Mouse (Mus musculus): ENCODE measurements around the gene Asf1b. TPM values are rescaled to one million over a fixed set of nuclear protein-coding genes. Genes with fewer than 3 reads are reported as not detected.

Asf1b gene
- total RNA-seq, 2 experiments from 2014 or later, result 1.7 to 2.8 TPM

DNA sequence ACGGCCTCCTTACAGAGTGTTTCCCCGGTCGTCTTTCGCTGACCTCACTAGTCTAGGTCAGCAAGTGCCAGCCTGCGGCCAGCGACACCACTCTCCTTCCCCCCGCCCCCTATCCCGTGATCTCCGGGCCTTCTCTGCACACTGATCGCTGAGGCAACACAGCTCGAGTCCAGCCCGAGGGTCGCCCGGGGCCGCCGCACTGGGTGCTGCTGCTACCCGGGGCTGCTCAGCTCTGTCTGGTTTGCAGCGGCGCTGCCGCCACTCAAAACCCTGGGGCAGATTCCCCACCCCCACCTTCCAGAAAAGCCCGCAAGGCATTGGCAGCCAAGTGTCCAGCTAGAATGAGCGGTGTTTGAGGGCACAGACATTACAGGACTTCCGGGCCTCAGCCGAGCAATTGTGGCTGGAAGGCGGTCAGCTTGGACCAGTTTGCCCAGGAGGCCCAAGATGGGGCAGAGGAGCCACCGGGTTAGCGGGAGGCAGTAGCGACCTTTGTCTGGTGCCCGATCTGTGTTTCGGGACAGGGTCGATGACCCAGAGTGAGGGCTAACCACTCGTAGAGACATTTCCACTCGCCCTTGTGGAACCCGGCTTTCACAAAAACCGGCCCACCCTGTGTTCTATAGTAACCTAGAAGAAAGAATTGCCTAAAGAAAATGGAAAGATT, 57.3 kb downstream of the Asf1b start:
- no peak for DNase-seq (ENCODE audit: low spot score in 2 of 2)

GRCm38 (mm10) chr8:84015833-84016232, 60.5 kb downstream of the Asf1b start:
- DNase-seq (ENCODE audit: low spot score in 2 of 2), result no peak

GRCm38 (mm10) chr8:84019738-84020137, 64.4 kb downstream of the Asf1b start:
- DNase-seq (ENCODE audit: low spot score in 2 of 2), result no peak

Small RNAs within 50 kb of the gene (microRNA-seq; reads per million reads assigned to microRNA genes)
- gene Gm44330 (ENCODE audit: borderline number of aligned reads in 2 of 2) (0 reads per million in 2 experiments), gene Gm44450 (ENCODE audit: borderline number of aligned reads in 2 of 2) (0 reads per million in 2 experiments), gene Mir1199 (ENCODE audit: borderline number of aligned reads in 2 of 2) (0.95 to 1.2 reads per million in 2 experiments), gene Mir8111 (ENCODE audit: borderline number of aligned reads in 2 of 2) (4.3 to 13.5 reads per million in 2 experiments)

Other genes with a start within 250 kb of the Asf1b start
- gene Ddx39, start 240.3 kb upstream of the Asf1b start, total RNA-seq (2021), result 10 to 100 TPM; 17.5 to 20.5 TPM
- 10 to 100 TPM; 23.4 to 35.3 TPM for gene Adgre5, start 214.2 kb upstream of the Asf1b start, total RNA-seq (2021)
- 10 to 100 TPM; 39.6 to 76.0 TPM for gene Adgrl1, start 55.4 kb upstream of the Asf1b start, total RNA-seq (2021)
- 1 to 10 TPM; 1.2 to 1.7 TPM for gene Gm10644, start 302 bp upstream of the Asf1b start, total RNA-seq (2021)
- gene Prkaca, start 17.5 kb downstream of the Asf1b start, total RNA-seq (2021), result 100 to 1,000 TPM; 279 to 302 TPM
- gene Samd1, start 42.2 kb downstream of the Asf1b start, total RNA-seq (2021), result 10 to 100 TPM; 28.2 to 30.3 TPM
- under 1 TPM; 0.54 to 0.96 TPM for gene 1700067K01Rik, start 46.0 kb downstream of the Asf1b start, total RNA-seq (2021)
- gene 2210011C24Rik, start 56.7 kb downstream of the Asf1b start, total RNA-seq (2021), result not detected
- gene Palm3, start 66.0 kb downstream of the Asf1b start, total RNA-seq (2021), result under 1 TPM; 0.33 to 0.38 TPM
- gene Il27ra, start 87.1 kb downstream of the Asf1b start, total RNA-seq (2021), result 1 to 10 TPM; 1.7 to 1.9 TPM
- not detected for gene Rln3, start 89.5 kb downstream of the Asf1b start, total RNA-seq (2021)
- gene Gm10643, start 109.6 kb downstream of the Asf1b start, total RNA-seq (2021), result 1 to 10 TPM; 2.5 to 2.6 TPM
- gene Rfx1, start 111.3 kb downstream of the Asf1b start, total RNA-seq (2021), result 10 to 100 TPM; 17.1 to 20.3 TPM
- gene Dcaf15, start 149.3 kb downstream of the Asf1b start, total RNA-seq (2021), result 10 to 100 TPM; 13.2 to 16.1 TPM
- under 1 TPM; 0.33 to 0.35 TPM for gene Podnl1, start 170.5 kb downstream of the Asf1b start, total RNA-seq (2021)
- gene Cc2d1a, start 192.4 kb downstream of the Asf1b start, total RNA-seq (2021), result 10 to 100 TPM; 26.5 to 30.5 TPM
- under 1 TPM in 1 of 2 experiments, not detected in 1; 0.38 TPM for gene 4930432K21Rik, start 192.5 kb downstream of the Asf1b start, total RNA-seq (2021)
- under 1 TPM in 1 of 2 experiments, not detected in 1; 0.61 TPM for gene Nanos3, start 229.7 kb downstream of the Asf1b start, total RNA-seq (2021)

All from adrenal gland, adult 18-20 months (tissue).